Mouse (Mus musculus): Measurements from ENCODE around the gene Pappa.
A peak's percentile ranks its signal among the peaks of the same experiment; 100 is the strongest.

Gene Pappa

DNA sequence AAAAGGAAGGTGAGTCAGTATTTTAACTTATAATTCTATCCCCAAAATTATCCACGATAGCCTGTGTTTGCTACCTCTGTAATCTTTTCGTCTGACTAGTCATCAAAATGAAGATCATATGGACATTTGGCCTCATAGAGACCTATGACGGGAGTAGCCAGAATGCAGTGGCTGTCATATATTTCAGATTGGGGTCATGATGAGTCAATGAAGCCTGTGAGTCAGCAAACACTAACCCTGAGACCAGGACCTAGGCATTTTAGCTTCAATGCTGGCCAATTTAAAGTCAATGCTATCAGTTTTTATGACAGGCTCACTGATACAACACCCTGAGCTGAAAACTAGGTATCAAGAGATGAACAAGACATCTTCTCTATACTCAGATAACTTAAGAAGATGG lies 50.5 kb downstream of the Pappa start:
- no peak for DNase-seq

DNA sequence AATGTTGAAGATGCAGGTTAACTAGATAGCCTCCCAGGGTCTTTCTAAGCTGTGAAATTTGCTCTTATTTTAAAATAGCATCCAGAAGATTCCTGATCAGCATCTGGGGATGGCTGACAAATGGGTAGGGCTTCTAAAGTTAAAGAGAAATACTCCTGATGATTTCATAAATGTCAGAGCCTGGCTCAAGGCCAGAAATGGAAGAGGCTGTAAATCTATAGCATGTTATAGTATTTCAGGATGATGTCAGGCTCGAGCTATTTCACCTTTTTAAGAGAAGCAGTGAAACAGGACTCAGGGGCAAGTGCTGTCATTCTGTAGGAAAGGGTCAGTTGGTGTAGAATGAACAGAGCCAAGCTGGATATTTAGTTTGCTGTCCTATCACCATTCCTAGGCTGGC lies 54.2 kb downstream of the Pappa start:
- DNase-seq, result no peak

DNA sequence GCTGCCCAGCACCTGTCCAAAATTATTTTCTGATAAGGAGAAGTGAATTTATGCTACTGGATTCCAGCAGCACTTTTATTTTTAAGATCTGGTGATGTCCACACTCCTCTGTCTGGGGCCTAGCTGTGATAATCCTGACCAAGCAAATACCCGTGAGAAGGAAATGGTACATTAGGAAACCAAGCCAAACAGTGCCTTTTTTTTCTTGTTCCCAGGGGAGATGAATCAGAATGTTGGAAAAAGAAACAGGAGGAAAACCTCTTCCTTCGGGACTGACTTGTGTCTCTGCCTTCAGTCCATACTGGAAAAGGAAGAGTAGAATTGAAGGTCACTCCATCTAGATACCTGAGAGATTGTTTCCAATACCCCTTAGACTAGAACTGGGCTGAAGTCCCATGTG lies 63.3 kb downstream of the Pappa start:
- DNase-seq, result no peak

DNA sequence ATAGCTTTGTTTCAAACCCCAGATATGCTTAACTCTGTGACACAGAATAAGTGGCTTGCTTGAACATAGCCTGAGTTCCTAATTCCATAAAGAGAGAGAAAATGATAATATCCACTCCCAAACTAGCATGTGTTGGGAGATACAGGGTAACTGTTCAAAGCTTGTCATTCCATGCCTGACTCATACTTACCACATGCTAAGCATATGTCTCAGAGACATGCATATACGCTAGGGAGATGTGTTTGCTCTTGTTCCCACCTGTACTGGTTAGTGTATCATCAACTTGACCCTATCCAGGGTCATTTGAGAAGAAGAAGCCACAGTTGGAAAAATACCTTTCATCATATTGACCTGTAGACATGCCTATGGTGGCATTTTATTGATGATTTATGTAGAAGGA lies 63.7 kb downstream of the Pappa start:
- no peak for DNase-seq

DNA sequence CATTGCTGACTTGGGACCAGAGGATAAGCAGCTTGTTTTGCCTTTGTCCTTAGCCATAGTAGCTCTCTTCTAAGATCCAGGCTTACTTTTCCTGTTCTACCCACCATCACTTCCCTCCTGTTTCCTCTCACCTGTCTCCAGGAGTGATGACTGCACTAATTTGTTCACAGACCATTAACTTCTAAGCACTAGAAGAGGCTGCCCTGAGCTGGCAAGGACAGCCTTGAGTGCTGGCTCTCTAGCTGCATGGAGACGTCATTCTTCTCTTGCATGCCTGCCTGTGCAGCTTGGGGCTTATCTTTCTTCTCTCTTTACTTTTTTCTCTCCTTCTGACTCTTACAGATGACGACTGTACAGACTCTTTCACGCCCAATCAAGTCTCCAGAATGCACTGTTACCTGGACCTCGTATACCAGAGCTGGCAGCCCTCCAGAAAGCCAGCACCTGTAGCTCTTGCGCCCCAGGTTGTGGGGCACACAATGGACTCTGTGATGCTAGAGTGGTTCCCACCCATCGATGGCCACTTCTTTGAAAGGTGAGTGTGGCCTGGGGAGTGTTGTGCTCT lies 65.0 kb downstream of the Pappa start:
- no peak for DNase-seq

DNA sequence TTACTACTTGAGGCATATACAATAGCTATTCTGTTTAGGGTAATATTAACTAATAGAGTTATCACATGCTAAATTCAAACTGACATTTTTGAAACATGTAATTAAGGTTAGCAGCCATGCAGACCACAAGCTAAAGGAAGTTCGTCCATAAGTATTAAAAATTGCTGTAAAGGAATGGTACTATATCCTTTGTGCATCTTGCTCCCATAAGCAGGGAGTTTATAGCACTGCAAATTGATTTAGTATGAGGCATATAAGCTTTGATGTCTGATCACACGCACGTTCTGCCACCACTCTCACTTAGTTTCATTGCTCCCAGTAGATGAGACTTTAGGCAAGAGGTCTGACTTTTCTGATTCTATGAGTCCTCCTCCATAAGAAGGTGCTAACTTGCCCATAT lies 68.8 kb downstream of the Pappa start:
- no peak for DNase-seq

DNA sequence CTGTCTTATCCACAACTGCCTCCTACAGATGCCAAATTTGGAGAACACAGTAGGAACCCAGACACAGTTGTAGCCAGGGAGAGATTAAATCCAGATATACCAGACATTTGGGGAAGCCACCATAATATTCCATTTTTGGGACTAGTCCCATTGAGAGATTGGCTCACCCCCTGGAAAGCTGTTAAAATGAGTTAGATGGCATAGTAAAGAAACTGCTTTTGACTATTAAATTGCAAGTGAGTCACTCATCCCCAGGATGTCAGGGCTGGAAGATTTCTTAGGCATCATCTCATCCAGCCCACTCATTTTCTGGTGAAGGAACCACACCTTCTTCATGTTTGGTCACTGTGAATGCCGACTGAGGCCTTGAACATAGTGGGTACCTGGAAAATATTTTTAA lies 72.0 kb downstream of the Pappa start:
- no peak for DNase-seq

DNA sequence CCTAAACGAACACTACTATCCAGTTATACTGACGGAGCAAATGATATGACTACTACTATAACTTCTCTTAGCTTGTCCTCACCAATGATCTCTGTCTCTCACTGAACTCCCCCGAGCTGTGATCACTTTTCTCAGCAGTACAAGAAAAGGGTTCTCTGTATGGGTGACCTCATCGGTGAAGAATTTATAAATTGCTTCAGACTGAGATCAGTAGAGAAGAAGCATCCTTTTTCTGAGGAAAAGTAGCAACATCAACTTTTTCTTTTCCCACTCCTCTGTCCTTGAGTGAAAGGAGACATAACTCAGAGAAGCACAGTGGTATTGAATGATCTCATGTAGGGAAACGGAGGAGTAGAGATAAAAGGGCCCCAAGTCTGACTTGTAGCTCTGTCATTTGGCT lies 79.7 kb downstream of the Pappa start:
- no peak for DNase-seq

DNA sequence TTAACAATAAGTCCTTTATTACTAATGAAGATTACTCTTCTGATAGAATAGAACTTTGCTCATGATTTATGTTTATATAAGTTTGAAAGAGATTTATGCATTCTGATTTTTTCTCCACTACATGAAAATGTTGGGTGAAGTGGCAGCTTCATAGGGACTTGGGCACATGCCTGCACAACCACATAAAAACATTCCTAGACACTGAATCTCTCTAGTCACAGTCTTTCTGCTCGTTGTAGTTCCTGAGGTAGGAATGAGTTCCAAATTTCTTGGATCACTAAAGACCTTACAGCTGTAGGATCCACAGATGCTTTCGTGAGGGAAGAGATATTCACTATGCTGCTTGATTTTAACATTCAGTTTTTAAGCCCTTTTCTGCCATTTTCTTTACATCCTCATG lies 81.5 kb downstream of the Pappa start:
- no peak for DNase-seq

DNA sequence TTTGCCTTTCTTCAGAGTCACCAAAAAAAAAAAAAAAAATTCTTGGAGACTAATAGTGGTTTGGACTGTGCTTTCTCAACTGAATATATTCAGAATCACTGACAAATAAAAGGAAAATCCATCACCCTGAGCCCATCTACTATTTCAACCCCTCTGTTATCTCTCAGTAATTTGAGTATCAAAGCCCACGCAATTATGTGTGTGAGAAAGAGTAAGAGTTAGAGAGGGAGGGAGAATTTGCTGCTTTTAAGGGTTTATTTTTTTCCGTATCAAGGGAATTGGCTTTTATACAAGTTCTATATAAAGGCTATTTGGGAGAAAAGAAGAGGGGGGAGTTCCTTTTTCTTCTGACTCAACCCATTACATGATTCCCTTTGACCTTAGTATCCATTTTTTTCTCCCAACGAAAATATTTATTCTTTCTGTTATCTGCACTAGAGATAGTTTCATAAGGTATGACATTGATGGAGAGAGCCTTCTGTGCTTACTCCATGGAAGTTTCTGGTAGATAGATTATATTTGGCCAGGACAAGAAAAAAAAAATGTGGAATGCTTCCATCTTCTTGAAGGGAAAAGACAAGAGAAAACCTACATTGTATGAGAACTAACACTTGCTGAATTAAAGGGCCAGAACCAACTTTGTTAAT lies 85.5 kb downstream of the Pappa start:
- no peak for DNase-seq

DNA sequence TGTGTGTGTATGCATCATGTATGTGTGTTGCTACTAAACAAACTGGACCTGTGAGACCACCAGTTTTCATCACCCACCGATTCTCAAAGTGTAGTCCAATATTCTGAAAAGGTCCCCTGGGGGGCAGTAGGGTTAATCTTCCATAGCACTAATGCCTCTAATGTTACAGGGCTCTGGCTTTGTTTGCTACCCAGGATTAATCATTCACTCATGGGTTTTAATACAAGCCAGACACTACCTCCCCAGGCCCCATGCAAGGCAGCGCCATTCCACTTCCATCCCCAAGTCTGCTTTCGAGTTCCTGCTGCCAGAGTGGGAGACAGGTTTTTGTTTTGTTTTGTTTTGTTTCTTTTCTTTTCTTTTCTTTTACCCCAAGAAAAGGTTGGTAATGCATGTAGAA lies 92.7 kb downstream of the Pappa start:
- DNase-seq, result peak; percentile 4

DNA sequence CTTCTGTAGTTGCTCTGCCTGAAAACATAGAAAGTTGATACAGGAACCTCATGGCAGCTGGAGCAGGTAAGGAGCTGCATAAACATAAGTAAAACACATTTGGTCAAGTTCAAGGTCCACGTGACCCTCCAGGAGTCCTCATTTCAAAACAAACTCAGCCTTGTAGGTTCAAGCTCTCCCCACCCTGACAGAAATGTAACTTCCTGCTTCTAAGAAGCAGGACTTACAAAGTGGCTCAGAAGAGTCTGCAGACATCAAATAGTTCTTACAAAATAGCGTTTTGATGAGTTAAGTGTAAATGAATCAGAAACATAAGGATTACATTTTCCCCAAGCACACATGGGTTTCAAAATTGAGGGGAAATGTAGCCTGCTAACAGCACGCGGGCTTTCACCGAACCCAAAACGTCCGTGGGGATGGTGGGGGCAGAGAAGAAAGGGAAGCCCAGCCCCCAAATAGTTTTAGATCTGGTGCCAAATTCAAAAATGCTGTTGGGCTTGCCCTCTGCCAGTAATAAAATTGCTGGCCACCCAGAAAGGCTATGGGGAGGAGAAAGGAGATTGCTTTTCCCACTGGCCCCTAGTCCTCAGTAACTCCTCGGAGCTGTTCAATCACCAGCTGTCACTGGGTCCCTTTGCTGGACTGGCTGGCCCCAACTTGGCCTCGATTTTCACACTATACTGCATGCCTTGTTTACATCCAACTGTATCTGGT lies 93.8 kb downstream of the Pappa start:
- DNase-seq, result no peak

DNA sequence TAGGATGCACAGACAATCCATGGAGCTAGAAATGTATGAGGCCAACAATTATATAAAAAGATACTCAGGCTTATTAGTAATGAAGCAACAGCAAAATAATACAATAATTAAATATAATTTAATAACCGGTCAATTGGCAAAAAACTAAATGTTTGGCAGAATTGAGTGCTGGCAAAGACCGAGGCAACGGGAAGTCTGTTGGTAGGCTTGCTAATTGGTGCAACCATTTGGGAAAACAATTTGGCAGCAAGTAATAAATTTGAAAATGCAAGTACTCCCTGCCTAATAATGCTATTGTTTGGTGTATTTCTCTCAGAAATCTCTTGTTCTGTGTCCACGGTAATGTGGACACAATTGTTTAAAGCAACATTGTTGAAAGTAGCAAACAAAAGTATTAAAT lies 99.9 kb downstream of the Pappa start:
- no peak for DNase-seq

DNA sequence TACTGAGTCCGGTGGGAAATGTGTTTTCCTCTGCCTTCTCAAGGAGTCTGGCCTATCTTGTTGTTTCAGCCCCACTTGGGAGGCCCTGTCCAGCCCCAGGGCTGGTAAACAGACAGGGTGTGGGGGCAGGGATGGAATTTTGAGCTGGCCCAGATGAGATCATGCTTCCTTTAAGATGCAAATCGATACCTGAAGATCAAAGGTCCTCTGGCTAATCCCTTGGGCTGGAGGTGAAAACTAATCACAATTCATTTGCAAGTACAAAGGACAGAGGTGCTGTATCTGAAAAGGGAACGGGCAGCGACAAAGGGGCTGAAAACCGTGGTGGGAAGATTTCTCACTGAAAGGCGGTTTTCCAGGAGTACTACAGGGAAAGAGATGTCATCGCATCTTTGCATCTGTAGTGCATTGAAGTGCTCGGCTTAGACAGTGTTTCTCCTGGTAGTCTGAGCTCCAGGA lies 114.6 kb downstream of the Pappa start:
- no peak for DNase-seq

DNA sequence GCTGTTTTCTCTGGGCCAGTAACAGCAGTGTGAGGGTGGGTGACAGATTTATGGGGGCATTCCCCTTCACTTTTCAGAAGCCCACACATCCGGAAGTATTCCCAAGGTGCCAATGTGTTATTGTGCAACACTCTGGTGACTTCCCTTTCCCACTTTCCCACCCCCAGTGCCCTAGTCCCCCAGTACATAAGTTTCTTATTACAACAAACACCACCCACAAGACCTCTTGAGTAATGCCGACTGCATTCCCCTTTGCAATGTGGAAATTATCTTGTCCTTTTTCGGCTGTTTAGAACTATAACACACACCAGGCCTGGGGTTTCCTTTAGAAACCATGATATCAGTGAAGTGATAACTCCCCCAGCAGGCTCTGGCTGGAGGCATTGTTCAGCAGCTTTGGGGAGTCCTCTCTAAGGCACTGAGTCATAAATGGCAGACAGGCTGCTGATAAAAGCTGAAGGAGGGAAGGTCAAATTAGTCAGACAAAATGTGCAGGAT lies 118.5 kb downstream of the Pappa start:
- DNase-seq, result no peak

DNA sequence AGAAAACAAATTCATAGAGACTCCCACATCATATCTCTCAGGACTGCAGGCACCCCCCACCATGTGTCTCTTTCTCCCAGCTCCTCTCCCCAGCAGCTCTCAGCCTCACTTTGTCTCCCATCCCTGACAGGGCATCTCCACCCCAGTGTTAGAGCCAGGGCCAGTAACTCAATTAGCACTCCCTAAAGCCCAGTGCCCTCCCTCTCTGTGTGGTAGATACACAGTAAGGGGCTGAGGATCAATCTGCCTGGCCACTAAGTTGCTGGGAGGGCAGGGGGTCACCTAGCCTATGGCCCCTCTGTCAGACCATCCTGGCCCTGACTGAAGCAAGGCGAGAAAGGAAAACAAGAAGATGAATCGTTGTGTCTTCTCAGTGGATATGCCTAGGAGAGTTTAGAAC lies 119.3 kb downstream of the Pappa start:
- no peak for DNase-seq

DNA sequence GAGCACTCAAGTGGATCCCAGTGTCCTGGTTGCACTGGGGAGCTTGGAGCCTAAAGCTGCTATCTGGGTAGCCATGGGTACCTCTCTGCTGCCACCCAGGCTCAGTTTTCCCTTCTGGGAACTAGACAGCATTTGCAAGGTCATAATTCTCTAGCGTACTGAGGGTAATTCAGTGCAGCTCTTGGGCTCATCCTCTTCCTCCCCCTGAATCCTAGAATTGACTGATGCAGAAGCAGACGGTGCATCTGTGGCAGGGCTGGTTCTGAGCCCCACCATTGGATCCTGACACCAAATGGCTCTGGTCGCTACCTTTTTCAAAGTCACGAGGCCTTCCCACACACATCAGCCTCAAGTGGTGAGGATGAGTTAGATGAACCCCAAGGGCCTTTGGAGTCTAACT lies 121.0 kb downstream of the Pappa start:
- no peak for DNase-seq

DNA sequence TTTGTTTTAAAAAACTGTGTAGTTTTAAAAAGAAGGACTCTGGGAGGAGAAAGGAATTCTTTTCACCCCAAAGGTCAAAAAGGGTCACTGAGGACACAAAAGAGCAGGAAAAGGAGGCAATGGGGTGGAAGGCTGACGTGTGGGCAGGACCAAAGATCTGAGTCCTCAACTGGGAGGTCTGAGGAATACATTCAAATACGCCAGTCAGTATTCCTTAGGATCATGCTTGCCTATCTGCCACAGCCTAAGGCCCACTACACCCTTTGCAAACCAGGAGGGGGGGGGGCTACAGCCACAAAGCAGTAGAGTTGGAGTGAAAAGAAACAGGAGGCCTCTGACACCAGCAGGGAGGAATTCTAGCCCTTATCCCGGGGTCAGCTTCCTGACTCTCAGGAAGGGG lies 121.5 kb downstream of the Pappa start:
- DNase-seq, result no peak

DNA sequence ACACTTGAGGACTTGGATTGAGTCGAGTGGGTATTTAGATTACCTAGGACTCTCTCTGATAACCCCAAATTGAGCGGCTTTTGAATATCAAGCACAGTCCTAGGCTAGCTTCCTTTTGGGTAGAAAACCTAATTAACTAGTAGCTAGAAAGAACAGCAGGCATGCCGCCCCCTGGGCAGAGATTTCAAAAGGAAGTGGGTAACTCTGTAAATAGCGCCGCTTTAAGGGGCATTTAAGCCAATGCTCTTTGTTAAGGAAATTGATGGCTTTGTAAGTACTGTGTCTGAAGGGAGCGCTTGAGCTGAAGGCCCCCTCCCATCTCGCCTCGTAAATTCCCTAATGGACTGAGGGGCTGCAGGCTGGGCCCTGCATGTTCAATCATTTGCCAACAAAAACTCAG lies 128.2 kb downstream of the Pappa start:
- no peak for DNase-seq

DNA sequence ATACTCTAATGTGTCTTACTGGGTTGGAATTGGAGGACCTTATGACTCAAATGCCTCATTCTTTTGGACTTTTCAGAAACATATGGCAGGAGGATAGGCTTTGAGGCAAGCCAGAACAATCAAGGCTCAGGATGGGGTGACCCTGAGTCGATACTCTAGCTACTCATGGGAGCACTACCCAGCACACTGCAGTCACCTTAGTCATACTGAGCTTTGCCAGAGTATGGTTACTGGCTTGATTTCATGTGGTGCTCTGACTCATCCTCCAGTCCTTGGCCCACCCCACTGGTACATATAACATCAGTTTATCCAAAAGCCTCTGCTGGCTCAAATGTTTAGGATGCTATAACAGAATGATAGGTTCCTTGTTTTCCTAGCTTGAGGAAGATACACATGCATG lies 130.1 kb downstream of the Pappa start:
- DNase-seq, result no peak

DNA sequence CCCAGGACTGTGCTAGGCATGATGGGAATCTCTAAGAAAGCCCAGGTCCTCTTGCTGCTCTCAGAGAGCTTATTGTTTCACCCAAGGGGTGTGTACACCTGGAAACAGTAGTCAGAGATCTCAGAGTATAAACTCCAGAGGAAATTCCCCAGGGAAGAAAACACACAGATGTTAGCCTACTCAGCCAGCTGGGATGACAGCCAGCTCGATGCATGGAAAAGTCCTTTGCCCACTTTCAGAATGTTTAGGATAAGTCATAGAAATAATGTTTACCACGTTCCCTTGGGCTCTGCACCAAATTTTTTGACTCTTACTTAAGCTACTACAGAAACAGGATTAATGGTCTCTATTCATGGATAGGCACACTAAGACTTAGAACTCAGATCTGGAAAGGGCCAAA lies 143.1 kb downstream of the Pappa start:
- DNase-seq, result no peak

DNA sequence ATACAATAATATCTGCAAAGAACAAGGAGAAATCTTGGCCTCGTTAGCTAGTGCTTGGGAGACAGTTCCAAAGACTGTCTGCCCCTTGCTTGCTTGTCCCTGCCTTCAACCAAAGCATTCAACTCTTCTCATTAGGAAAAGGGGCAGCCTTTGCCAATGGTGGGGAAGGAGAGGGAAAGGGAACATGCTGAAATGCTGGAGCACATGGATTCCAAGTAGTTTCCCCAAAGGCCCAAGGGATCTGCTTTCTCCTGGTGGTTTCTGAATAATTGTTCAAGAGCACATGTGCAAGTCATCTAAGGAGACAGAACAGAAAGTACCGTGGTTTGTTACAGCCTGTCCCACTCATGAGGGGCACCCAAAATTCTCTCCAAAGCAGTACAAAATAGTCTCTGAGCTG lies 146.0 kb downstream of the Pappa start:
- no peak for DNase-seq

DNA sequence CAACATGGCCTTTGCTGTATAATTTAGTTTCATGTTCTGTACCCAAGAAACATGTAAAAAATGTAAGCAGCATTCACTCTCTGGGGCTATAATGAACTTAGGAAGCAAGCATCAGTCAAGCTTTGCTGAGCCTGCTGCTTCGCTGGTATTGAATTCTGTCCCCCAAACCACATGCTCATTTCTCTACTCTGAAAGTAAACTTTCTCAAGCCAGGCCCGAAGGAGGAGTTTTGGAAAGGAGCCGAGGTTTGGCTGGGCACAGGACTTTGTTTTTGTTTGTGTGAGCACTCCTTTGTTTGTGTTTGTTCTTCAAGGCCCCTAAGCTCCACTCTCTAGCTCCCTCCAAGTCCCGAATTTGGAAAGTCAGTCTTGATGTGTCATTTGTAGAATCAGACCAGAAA lies 148.3 kb downstream of the Pappa start:
- no peak for DNase-seq

DNA sequence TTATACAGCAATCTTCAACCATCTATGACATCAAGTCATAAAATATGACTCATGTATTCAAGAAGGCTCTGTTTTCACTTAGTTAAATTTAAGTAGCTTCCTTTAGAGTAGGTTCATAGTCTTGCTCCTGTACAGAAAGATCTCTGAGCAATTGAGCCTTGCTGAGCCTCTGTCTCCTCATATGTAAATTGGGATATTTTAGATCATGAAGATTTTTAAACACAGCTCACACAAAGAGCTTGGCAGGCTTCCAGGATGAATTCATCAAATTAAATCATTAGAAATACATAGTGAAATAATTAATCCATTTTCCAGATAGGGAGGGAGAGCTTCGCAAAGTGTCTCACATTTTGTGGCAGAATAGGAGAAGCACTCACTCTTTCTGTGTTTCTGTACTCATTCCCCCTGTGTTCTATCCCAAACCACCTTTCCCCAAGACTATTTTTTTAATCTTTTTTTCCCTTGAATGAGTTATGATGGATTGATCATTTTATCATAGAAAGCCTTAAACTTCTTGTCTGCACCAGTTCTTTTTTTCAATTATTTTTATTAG lies 149.4 kb downstream of the Pappa start:
- DNase-seq, result no peak

Measured in liver (tissue).